Mouse (Mus musculus) limb, embryonic 14.5 days (tissue): Measurements from ENCODE around the gene Ptprn. TPM values are rescaled to one million over a fixed set of nuclear protein-coding genes. Genes with fewer than 3 reads are reported as not detected.

ENCODE experiments used
- ATAC-seq: fragments of 200-750 bp; cut with Nextera tagmentation; 2 replicates; pipeline ENCODE4 v1.8.0; 2017; ENCODE audit warnings: low read depth, moderate number of reproducible peaks, moderate TSS enrichment; ENCODE audit not compliant: low FRiP score
- DNase-seq: peaks from one replicate; pipeline ENCODE4 v3.0.0-alpha.2; 2015; ENCODE audit warnings: low spot score
- H3K27ac ChIP-seq: fragments of 300-500 bp; sonication (generic); replicated peaks from 2 replicates; pipeline ENCODE4 v1.5.1; 2014; ENCODE audit warnings: low read depth, mild to moderate bottlenecking, low read length, moderate library complexity, mixed read lengths
- H3K27me3 ChIP-seq: fragments of 300-500 bp; sonication (generic); 2 replicates; pipeline ENCODE4 v1.6.1; 2014; ENCODE audit warnings: low read length, mixed read lengths; ENCODE audit not compliant: control insufficient read depth, insufficient read depth
- H3K36me3 ChIP-seq: fragments of 300-500 bp; sonication (generic); 2 replicates; pipeline ENCODE4 v1.6.1; 2014; ENCODE audit warnings: mild to moderate bottlenecking, low read length, moderate library complexity, mixed read lengths; ENCODE audit not compliant: control insufficient read depth, insufficient read depth
- H3K4me1 ChIP-seq: fragments of 300-500 bp; sonication (generic); 2 replicates; pipeline ENCODE4 v1.6.1; 2014; ENCODE audit warnings: antibody characterized with exemption, low read length, mixed read lengths; ENCODE audit not compliant: control insufficient read depth, insufficient read depth
- H3K4me2 ChIP-seq: fragments of 300-500 bp; sonication (generic); replicated peaks from 2 replicates; pipeline ENCODE4 v1.6.1; 2014; ENCODE audit warnings: low read depth, mild to moderate bottlenecking, low read length, moderate library complexity; ENCODE audit not compliant: severe bottlenecking
- H3K4me3 ChIP-seq: fragments of 300-500 bp; sonication (generic); replicated peaks from 2 replicates; pipeline ENCODE4 v1.5.1; 2014; ENCODE audit warnings: low read length
- H3K9ac ChIP-seq: fragments of 300-500 bp; sonication (generic); 2 replicates; pipeline ENCODE4 v1.6.1; 2014; ENCODE audit warnings: mild to moderate bottlenecking, low read depth, low read length, moderate library complexity; ENCODE audit not compliant: severe bottlenecking
- H3K9me3 ChIP-seq: fragments of 300-500 bp; sonication (generic); 2 replicates; pipeline ENCODE4 v1.6.1; 2016; ENCODE audit warnings: low read length; ENCODE audit not compliant: control insufficient read depth
- POLR2A ChIP-seq: fragments of 200-500 bp; IDR thresholded peaks from 2 replicates; pipeline ENCODE4 v1.8.0; 2012; ENCODE audit warnings: inconsistent platforms, mild to moderate bottlenecking, moderate library complexity, borderline replicate concordance; ENCODE audit not compliant: insufficient read depth, insufficient read length; ENCODE audit errors: extremely low read depth
- whole genome bisulfite sequencing: fragments of 180-500 bp; shearing (Covaris S2); extraction: QIAGEN DNeasy Blood & Tissue Kit; methylation state at CpG from one replicate; pipeline ENCODE4 v1.1.7; 2014; 5-methylcytosine and 5-hydroxymethylcytosine counted together
- polyA plus RNA-seq, 2 experiments: library from polyadenylated mRNA; depleted of rRNA in 1 of 2; stranded (reverse) in 1 of 2; unstranded in 1 of 2; fragments of >200 nt; fragmentation: Nextera tagmentation in 1 of 2; extraction: Ambion mirVana in 1 of 2; gene quantifications; 2 replicates each; pipeline versions ENCODE4 v1.2.1 to v1.2.3; 2012 to 2014

Ptprn gene
- polyA plus RNA-seq, 2 experiments, result 0.44 to 0.54 TPM

DNA sequence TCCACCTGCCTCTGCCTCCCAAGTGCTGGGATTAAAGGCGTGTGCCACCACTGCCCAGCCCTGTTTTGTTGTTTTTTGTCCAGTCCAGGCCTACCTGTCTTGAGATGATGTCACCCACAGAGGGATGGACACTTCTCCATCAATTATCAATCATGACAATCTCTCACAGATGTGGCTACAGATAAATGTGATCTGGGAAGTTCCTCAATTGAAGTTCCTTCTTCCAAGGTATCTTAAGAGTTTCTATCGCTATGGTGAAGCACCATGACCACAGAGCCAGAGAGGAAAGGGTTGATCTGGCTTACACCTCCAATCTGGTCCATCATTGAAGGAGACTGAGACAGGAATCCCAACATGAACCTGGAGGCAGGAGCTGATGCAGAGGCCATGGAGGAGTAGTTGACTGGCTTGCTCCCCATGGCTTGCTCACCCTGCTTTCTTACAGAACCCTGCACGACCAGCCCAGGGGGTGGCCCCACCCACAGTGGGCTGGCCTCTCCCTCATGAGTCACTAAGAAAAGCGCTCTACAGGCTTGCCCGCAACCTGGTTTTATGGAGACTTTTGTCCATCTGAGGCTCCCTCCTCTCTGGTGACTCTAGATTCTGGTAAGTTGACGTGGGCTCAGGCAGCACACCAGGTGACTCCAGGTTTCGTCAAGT lies 33.8 kb downstream of the Ptprn start:
- Histone ChIP-seq H3K4me2 (no peak overlapping the region), H3K4me3 (no peak overlapping the region), H3K36me3 (no peaks in the 10 kb centered on the region), H3K9me3 (no peaks in the 10 kb centered on the region), H3K9ac (no peak overlapping the region), H3K27me3 (no peaks in the 10 kb centered on the region), H3K4me1 (no peaks in the 10 kb centered on the region), H3K27ac (no peak overlapping the region)
- no peak for ATAC-seq
- DNase-seq, result no peak
- WGBS, result 67% methylated on average over 7 of the region's 7 CpGs
- TF ChIP-seq POLR2A, result no peak

DNA sequence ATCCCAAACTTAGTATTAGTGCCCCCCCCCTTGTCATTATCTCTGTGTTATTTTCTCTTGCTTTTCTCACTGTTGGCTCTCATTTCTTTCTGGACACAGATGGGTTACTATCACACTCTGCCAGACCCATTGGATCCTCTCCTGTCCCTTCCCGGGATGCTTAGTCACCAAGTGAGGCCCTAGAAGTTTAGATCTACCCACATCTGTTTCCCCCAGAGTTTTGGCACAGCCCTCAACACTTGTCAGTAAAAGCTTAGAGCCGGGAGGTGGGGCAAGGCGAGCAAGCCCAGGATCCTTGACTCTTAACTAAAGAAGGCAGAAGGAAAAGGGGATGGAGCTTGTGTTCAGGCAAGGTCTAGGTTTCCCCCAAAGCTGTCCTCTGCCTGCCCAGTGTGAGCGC lies 35.1 kb downstream of the Ptprn start:
- DNase-seq (no peak), ATAC-seq (no peak)
- Histone ChIP-seq H3K9me3 (no peaks in the 10 kb centered on the region), H3K4me2 (no peak overlapping the region), H3K27ac (no peak overlapping the region), H3K4me1 (no peaks in the 10 kb centered on the region), H3K9ac (no peak overlapping the region), H3K4me3 (no peak overlapping the region), H3K36me3 (no peaks in the 10 kb centered on the region), H3K27me3 (no peaks in the 10 kb centered on the region)
- no peak for TF ChIP-seq POLR2A
- WGBS, result 79% methylated on average over 4 of the region's 4 CpGs

DNA sequence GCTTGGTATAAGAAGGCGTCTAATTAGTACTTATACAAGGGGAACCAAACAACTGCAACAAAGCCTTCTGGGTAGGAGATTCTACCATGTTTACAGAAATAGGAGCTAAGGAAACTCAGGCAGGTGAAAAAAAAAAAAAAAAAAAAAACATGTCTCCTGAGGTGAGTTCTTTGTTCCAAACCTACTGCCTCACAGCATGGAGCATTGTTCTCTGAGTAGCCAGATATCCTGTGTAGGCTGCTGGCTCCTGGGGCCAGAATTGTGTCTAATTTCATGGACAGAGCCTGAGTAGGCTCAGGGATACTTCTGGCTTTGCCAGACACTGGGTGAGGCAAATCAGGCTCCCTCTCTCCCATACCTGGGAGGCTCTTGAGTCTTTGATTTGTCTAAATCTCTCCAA lies 36.6 kb downstream of the Ptprn start:
- no peaks in the 10 kb centered on the region for H3K36me3 ChIP-seq
- DNase-seq (no peak), ATAC-seq (no peak)
- no peaks in the 10 kb centered on the region for H3K9me3 ChIP-seq
- H3K27ac ChIP-seq, result no peak overlapping the region
- H3K4me1 ChIP-seq, result no peaks in the 10 kb centered on the region
- no peak for TF ChIP-seq POLR2A
- H3K4me3 ChIP-seq, result no peak overlapping the region
- no peak overlapping the region for H3K9ac ChIP-seq
- H3K4me2 ChIP-seq, result no peak overlapping the region
- no peaks in the 10 kb centered on the region for H3K27me3 ChIP-seq
- 65% methylated on average over 1 of the region's 1 CpGs for WGBS

DNA sequence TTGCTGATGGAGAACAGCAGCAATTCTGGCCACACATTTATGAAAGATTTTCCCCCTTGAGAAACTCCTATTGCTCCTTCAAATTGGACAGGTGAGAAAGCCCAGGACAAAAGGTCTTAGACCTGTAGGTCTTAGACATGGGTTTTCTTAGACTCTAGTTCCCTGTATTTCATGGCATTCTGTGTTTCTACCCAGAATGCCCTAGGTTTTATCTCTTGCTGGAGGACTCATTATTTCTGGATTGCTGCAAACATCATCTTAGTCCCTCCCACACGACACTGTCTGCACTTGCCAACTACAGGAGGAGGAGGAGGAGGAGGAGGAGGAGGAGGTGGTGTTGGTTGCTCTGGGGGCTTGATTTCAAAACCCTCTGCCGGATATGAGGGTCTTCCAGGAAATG lies 38.2 kb downstream of the Ptprn start:
- no peak for DNase-seq
- Histone ChIP-seq H3K27me3 (no peaks in the 10 kb centered on the region), H3K9me3 (no peaks in the 10 kb centered on the region), H3K4me2 (no peak overlapping the region), H3K27ac (no peak overlapping the region), H3K9ac (no peak overlapping the region), H3K4me3 (no peak overlapping the region), H3K4me1 (no peaks in the 10 kb centered on the region), H3K36me3 (no peaks in the 10 kb centered on the region)
- no peak for ATAC-seq
- WGBS, result 71% methylated on average over 2 of the region's 2 CpGs
- no peak for TF ChIP-seq POLR2A

DNA sequence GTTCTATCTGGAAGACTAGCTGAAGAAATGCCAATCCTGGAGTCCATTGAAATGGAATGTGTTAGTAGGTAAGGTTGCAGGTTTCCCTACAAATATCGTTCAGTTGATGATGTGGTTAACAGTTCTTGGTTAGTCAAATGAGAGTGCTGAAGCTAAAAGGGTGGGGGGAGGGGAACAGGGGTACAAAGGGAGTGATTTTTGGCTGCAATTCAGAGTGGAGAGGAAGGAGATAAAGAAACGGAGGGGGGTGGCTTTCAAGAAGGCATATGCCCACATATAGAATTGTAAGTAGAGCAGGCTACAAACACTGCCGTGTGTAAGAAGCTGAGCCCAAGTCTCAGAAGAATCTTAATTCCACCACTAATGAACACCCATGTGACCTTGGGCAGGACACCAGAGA lies 38.8 kb downstream of the Ptprn start:
- Histone ChIP-seq H3K27ac (no peak overlapping the region), H3K9ac (no peak overlapping the region), H3K27me3 (0 out of 2 replicates have a peak, but pooled peaks cover 3% of the 10 kb centered on the region), H3K9me3 (no peaks in the 10 kb centered on the region), H3K36me3 (no peaks in the 10 kb centered on the region), H3K4me1 (no peaks in the 10 kb centered on the region), H3K4me2 (no peak overlapping the region), H3K4me3 (no peak overlapping the region)
- ATAC-seq (no peak), DNase-seq (no peak)
- no peak for TF ChIP-seq POLR2A
- WGBS, result 79% methylated on average over 3 of the region's 3 CpGs
